Mouse (Mus musculus) hindbrain, embryonic 13.5 days (tissue): ENCODE measurements around the gene Il31. TPM values are rescaled to one million over a fixed set of nuclear protein-coding genes. Genes with fewer than 3 reads are reported as not detected.

ENCODE experiments used
- ATAC-seq: fragments of 200-750 bp; cut with Nextera tagmentation; 2 replicates; pipeline ENCODE4 v1.8.0; 2017; ENCODE audit warnings: moderate TSS enrichment; ENCODE audit not compliant: low FRiP score
- H3K27ac ChIP-seq: fragments of 300-500 bp; sonication (generic); 2 replicates; pipeline ENCODE4 v1.5.1; 2015; ENCODE audit warnings: inconsistent platforms, mild to moderate bottlenecking, moderate library complexity
- H3K27me3 ChIP-seq: fragments of 300-500 bp; sonication (generic); 2 replicates; pipeline ENCODE4 v1.6.1; 2015; ENCODE audit warnings: mild to moderate bottlenecking, inconsistent platforms
- H3K36me3 ChIP-seq: fragments of 300-500 bp; sonication (generic); 2 replicates; pipeline ENCODE4 v1.6.1; 2015; ENCODE audit warnings: mild to moderate bottlenecking, inconsistent platforms
- H3K4me1 ChIP-seq: fragments of 300-500 bp; sonication (generic); replicated peaks from 2 replicates; pipeline ENCODE4 v1.6.1; 2015; ENCODE audit warnings: inconsistent platforms
- H3K4me2 ChIP-seq: fragments of 300-500 bp; sonication (generic); 2 replicates; pipeline ENCODE4 v1.6.1; 2015; ENCODE audit warnings: inconsistent platforms, mild to moderate bottlenecking, moderate library complexity
- H3K4me3 ChIP-seq: fragments of 300-500 bp; sonication (generic); 2 replicates; pipeline ENCODE4 v1.5.1; 2015; ENCODE audit warnings: mild to moderate bottlenecking, inconsistent platforms
- H3K9ac ChIP-seq: fragments of 300-500 bp; sonication (generic); 2 replicates; pipeline ENCODE4 v1.6.1; 2015; ENCODE audit warnings: mild to moderate bottlenecking, inconsistent platforms
- H3K9me3 ChIP-seq: fragments of 300-500 bp; sonication (generic); 2 replicates; pipeline ENCODE4 v1.6.1; 2016; ENCODE audit warnings: inconsistent platforms
- WGBS: fragments of 180-500 bp; shearing (Covaris S2); methylation state at CpG from one replicate; pipeline ENCODE4 v1.1.7; 2015; 5-methylcytosine and 5-hydroxymethylcytosine counted together
- microRNA-seq: library from miRNA; unstranded; fragments of <30 nt; microRNA quantifications from one replicate; pipeline ENCODE4, GENCODE M21; 2016
- polyA plus RNA-seq: library from polyadenylated mRNA; unstranded; fragments of >200 nt; fragmentation: Nextera tagmentation; extraction: Ambion mirVana; gene quantifications from 2 replicates; pipeline ENCODE4 v1.2.1, GENCODE M21; 2015

Gene Il31
- polyA plus RNA-seq, 1 experiment from 2014 or later: not detected

DNA sequence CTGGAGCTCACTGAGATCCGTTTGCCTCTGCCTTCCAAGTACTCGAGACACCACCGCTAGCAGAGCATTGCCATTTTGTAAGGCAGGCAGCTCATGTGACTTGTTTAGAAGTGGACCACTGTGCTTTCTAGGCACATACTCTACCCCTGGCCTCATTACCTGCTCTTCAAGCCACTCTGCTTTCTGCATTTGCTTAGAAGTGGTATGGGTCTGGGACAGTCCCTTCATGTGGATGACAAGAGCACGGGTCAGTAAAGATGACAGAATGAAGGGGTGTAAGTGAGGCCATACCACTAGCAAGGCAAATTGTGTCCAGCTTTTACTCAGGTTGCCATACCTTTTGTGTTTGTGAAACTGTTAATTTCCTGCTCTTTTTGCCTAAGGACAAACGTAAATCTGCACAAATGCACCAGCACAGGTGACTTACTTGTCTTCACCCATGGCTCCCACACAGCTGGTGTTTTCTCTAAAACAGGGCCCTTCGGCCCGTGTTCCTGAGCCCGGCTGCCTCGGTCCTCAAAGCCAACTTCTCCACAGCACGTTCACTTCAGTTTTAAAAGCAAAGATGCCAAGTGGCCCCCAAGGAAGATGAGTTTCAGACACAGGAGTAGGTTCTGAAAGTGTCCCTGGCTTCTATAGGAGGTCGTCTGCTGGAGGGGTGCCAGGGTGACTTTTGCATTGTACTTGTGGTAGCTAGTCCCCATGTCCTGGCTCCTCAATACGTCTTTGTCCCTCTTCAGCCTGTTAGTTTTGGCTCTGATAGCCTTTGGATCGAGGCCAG lies 57.6 kb downstream of the Il31 start:
- peaks cover 29% of the 10 kb centered on the region for H3K4me1 ChIP-seq
- 68% methylated on average over 13 of the region's 13 CpGs for WGBS
- no peak overlapping the region for H3K9ac ChIP-seq
- no peaks in the 10 kb centered on the region for H3K27me3 ChIP-seq
- no peak for ATAC-seq
- H3K9me3 ChIP-seq: peaks cover under 1% of the 10 kb centered on the region
- no peak overlapping the region for H3K4me3 ChIP-seq
- H3K27ac ChIP-seq: peak overlapping the region; percentile 48
- H3K4me2 ChIP-seq: no peak overlapping the region
- H3K36me3 ChIP-seq: peaks cover 3% of the 10 kb centered on the region; the same call in 1 of the 2 replicates

Small RNA genes lying within 50 kb of the gene (microRNA-seq; reads per million reads assigned to microRNA genes)
- 1.6 reads per million for gene Mir7647

Other genes with a start within 250 kb of the Il31 start
- 1.9 and 2.4 TPM in 2 replicates for gene Wdr66, start 237.4 kb downstream of the Il31 start, polyA plus RNA-seq
- 47.1 and 48.6 TPM in 2 replicates for gene Bcl7a, start 145.7 kb downstream of the Il31 start, polyA plus RNA-seq
- 18.4 and 19.5 TPM in 2 replicates for gene Mlxip, start 94.7 kb downstream of the Il31 start, polyA plus RNA-seq
- gene Lrrc43, start 184 bp downstream of the Il31 start, polyA plus RNA-seq: 0.16 and 0.22 TPM in 2 replicates
- gene B3gnt4, start 21.0 kb upstream of the Il31 start, polyA plus RNA-seq: 1.1 and 1.6 TPM in 2 replicates
- gene Diablo, start 34.7 kb upstream of the Il31 start, polyA plus RNA-seq: 119 and 120 TPM in 2 replicates
- gene Gm49027, start 36.0 kb upstream of the Il31 start, polyA plus RNA-seq: 3.5 and 4.8 TPM in 2 replicates
- gene Vps33a, start 83.5 kb upstream of the Il31 start, polyA plus RNA-seq: 39.9 and 44.9 TPM in 2 replicates
- 80.2 and 84.8 TPM in 2 replicates for gene Clip1, start 195.1 kb upstream of the Il31 start, polyA plus RNA-seq
- 68.7 and 70.7 TPM in 2 replicates for gene Zcchc8, start 231.6 kb upstream of the Il31 start, polyA plus RNA-seq